Comparison of ENCODE assay signal across 8 mouse cellular contexts in genomic region chr1:36496719-36497118, GRCm38 (mm10). TPM values are rescaled to one million over a fixed set of nuclear protein-coding genes. Genes with fewer than 3 reads are reported as not detected.
DNase-seq lines count a peak whose midpoint lies in the region.

No protein-coding gene starts in this region.

- DNase-seq in cerebellum, postnatal 25 days: peak; percentile 47 to 71
- no peak for DNase-seq in cerebellum, adult 9-11 months
- peak; percentile 46 for DNase-seq in kidney, postnatal 14 days
- DNase-seq in kidney, adult 18-20 months: no peak
- DNase-seq in thymus, postnatal 4 days: peak; percentile 32
- no peak for DNase-seq in thymus, adult 18-20 months
- DNase-seq in B cell, adult 2 months: no peak
- DNase-seq in layer of hippocampus, postnatal 36 days: no peak

RNA-seq across cellular contexts. Expression of gene Cnnm3, which starts 14.9 kb away (rescaled TPM):
- total RNA-seq in layer of hippocampus, postnatal 36 days (2021): 10 to 100 TPM; 29.0 to 39.0 TPM

RNA-seq across cellular contexts. Expression of gene Cnnm4, which starts 25.3 kb away (rescaled TPM):
- 10 to 100 TPM; 15.4 to 17.0 TPM for total RNA-seq in layer of hippocampus, postnatal 36 days (2021)

RNA-seq across cellular contexts. Expression of gene Ankrd23, which starts 40.0 kb away (rescaled TPM):
- total RNA-seq in layer of hippocampus, postnatal 36 days (2021): 1 to 10 TPM; 7.9 to 8.5 TPM

RNA-seq across cellular contexts. Expression of gene Gm42417, which starts 42.5 kb away (rescaled TPM):
- not detected for total RNA-seq in layer of hippocampus, postnatal 36 days (2021)

RNA-seq across cellular contexts. Expression of gene Ankrd39, which starts 50.5 kb away (rescaled TPM):
- 10 to 100 TPM; 11.9 to 12.6 TPM for total RNA-seq in layer of hippocampus, postnatal 36 days (2021)

Comparison
In these comparisons a context has a peak if more than half of its experiments do, and no peak if none do; other contexts are left out.
1. DNase-seq: peak in cerebellum, postnatal 25 days (2 of 2), kidney, postnatal 14 days (single experiment) and thymus, postnatal 4 days (single experiment); none in cerebellum, adult 9-11 months (single experiment), kidney, adult 18-20 months (single experiment), thymus, adult 18-20 months (0 of 2), B cell, adult 2 months (0 of 2) and layer of hippocampus, postnatal 36 days (0 of 2).